Mouse (Mus musculus) neural tube, embryonic 11.5 days (tissue): Measurements from ENCODE around the gene Aprt. TPM values are rescaled to one million over a fixed set of nuclear protein-coding genes. Genes with fewer than 3 reads are reported as not detected.

ENCODE experiments used
- ATAC-seq: fragments of 200-750 bp; cut with Nextera tagmentation; 2 replicates; pipeline ENCODE4 v1.8.0; 2017; ENCODE audit warnings: moderate number of reproducible peaks, mild to moderate bottlenecking, moderate TSS enrichment, moderate library complexity; ENCODE audit not compliant: insufficient read depth, low FRiP score, low TSS enrichment
- DNase-seq: peaks from one replicate; pipeline ENCODE4 v3.0.0-alpha.2; 2015; ENCODE audit warnings: low spot score
- H3K27ac ChIP-seq: fragments of 300-500 bp; sonication (generic); 2 replicates; pipeline ENCODE4 v1.5.1; 2014; ENCODE audit warnings: low read depth, mild to moderate bottlenecking, low read length
- H3K27me3 ChIP-seq: fragments of 300-500 bp; sonication (generic); 2 replicates; pipeline ENCODE4 v1.6.1; 2014; ENCODE audit warnings: mild to moderate bottlenecking, low read length, mixed read lengths; ENCODE audit not compliant: control insufficient read depth, insufficient read depth
- H3K36me3 ChIP-seq: fragments of 300-500 bp; sonication (generic); 2 replicates; pipeline ENCODE4 v1.6.1; 2014; ENCODE audit warnings: mild to moderate bottlenecking, low read length, moderate library complexity, mixed read lengths; ENCODE audit not compliant: control insufficient read depth, insufficient read depth
- H3K4me1 ChIP-seq: fragments of 300-500 bp; sonication (generic); 2 replicates; pipeline ENCODE4 v1.6.1; 2014; ENCODE audit warnings: low read length, mixed read lengths; ENCODE audit not compliant: control insufficient read depth, insufficient read depth
- H3K4me2 ChIP-seq: fragments of 300-500 bp; sonication (generic); 2 replicates; pipeline ENCODE4 v1.6.1; 2014; ENCODE audit warnings: low read depth, mild to moderate bottlenecking, moderate library complexity
- H3K4me3 ChIP-seq: fragments of 300-500 bp; sonication (generic); 2 replicates; pipeline ENCODE4 v1.5.1; 2014; ENCODE audit warnings: low read depth, low read length
- H3K9ac ChIP-seq: fragments of 300-500 bp; sonication (generic); 2 replicates; pipeline ENCODE4 v1.6.1; 2014; ENCODE audit warnings: mild to moderate bottlenecking, low read length
- H3K9me3 ChIP-seq: fragments of 300-500 bp; sonication (generic); 2 replicates; pipeline ENCODE4 v1.6.1; 2016; ENCODE audit warnings: low read length; ENCODE audit not compliant: control insufficient read depth
- WGBS: fragments of 180-500 bp; shearing (Covaris S2); extraction: QIAGEN DNeasy Blood & Tissue Kit; methylation state at CpG from one replicate; pipeline ENCODE4 v1.1.7; 2014; 5-methylcytosine and 5-hydroxymethylcytosine counted together
- polyA plus RNA-seq: library from polyadenylated mRNA; unstranded; fragments of >200 nt; fragmentation: Nextera tagmentation; extraction: Ambion mirVana; gene quantifications from 2 replicates; pipeline ENCODE4 v1.2.1, GENCODE M21; 2014

The Aprt gene
- polyA plus RNA-seq, 1 experiment from 2014 or later, result 243 TPM

DNA sequence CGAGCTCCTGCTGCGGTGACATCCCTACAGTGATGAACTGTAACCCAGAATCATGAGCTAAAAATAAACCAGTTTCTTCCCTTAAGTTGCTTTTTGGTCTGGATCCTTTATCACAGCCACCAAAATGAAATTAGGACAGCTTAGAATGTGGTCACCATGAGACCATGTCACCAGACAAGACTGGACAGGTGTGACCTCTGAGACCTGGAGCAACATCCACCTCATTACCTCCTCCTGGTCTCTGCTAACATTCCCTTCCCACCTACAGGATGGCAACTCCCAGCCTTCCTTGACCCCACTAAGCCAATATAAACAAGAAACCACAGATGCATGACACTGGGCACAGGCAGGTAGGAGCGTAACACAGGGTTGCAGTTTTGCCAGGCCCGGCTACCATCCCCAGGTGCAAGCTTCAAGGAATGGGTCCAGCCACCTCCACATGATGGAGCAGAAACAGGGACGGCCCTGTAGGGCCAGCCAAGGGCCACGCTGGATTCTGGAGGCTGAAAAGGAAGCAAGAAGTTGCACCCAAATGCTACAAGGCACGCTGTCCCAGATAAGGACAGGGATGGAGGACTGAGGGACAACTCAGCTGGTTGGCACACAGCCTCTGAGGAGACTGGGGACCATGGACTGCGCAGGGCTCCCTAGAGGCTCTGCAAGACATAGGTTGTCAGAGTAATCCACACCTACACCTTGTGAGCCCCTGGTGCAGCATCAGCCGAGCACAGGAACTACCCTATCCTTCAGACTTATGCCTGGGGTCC lies 38.2 kb downstream of the Aprt start:
- Histone ChIP-seq H3K9ac (no peak overlapping the region), H3K4me3 (no peak overlapping the region), H3K4me1 (0 out of 2 replicates have a peak, but pooled peaks cover 3% of the 10 kb centered on the region), H3K27me3 (no peaks in the 10 kb centered on the region), H3K9me3 (no peaks in the 10 kb centered on the region), H3K36me3 (no peaks in the 10 kb centered on the region), H3K27ac (no peak overlapping the region), H3K4me2 (no peak overlapping the region)
- DNase-seq, result no peak
- WGBS, result 93% methylated on average over 9 of the region's 9 CpGs
- ATAC-seq, result no peak

DNA sequence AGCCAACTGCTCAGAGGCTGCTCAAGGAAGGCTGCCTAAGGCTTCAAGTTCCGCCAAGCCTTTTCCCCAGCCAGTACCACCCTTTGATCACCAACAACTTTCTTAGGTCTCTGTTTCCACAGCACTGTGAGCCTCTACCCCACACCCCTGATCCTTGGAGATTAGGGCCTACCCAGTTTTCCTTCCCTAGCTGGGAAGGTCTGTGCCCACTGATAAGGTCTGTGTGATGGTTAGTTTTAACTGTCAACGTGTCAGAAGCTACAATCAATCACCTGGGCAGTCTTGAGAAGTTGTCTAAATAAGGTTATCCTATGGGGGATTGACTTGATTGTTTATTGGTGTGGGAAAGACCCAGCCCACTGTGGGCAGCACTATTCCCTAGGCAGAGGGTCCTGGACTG lies 38.9 kb downstream of the Aprt start:
- Histone ChIP-seq H3K27me3 (no peaks in the 10 kb centered on the region), H3K4me3 (no peak overlapping the region), H3K36me3 (no peaks in the 10 kb centered on the region), H3K9me3 (no peaks in the 10 kb centered on the region), H3K9ac (no peak overlapping the region), H3K4me1 (0 out of 2 replicates have a peak, but pooled peaks cover 3% of the 10 kb centered on the region), H3K27ac (no peak overlapping the region), H3K4me2 (no peak overlapping the region)
- 91% methylated on average over 2 of the region's 2 CpGs for WGBS
- DNase-seq (no peak), ATAC-seq (no peak)

DNA sequence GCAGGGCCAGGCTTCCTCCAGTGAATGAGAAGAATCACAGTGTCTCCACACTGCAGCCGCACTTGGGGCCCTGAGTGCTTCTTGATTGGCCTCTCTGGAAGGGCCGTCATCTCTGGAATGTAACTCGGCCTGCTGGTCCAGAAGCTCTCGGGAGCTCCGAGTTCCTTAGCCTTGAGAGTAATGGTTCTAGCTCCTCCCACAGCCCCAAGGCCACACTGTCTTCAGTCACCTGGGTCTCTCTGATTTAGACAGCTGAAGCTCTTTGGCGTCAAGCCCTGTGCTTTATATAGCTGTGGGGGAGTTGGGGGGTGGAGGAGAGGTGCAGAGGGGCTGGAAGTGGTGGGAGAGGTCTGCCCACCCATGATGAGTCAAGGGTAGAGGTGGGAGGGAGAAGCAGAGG lies 39.7 kb downstream of the Aprt start:
- 44% methylated on average over 6 of the region's 6 CpGs for WGBS
- ATAC-seq, result no peak
- no peaks in the 10 kb centered on the region for H3K9me3 ChIP-seq
- H3K36me3 ChIP-seq, result no peaks in the 10 kb centered on the region
- no peak for DNase-seq
- H3K4me3 ChIP-seq, result no peak overlapping the region
- H3K27me3 ChIP-seq, result no peaks in the 10 kb centered on the region
- no peak overlapping the region for H3K4me2 ChIP-seq
- 0 out of 2 replicates have a peak, but pooled peaks cover 3% of the 10 kb centered on the region for H3K4me1 ChIP-seq
- no peak overlapping the region for H3K27ac ChIP-seq
- no peak overlapping the region for H3K9ac ChIP-seq

DNA sequence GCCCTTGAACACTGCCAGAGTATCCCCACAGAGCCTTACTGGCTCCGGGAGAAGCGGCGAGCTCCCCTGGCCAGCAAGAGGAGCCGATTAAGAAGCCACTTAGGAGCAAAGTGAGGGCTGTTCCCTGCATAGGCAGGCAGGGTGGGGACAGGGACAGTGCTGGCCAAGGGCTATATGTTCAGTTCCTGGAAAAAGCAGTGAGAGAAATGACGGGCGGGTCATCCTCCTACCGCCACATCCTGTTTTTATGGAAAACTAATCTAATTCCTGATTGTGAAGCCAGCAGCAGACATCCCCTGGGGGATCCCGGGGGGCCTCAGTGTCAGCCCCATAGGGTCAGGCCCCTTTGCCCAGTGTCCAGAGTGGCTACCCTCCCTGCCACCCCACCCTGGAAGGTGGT lies 45.4 kb downstream of the Aprt start:
- H3K27me3 ChIP-seq, result no peaks in the 10 kb centered on the region
- 85% methylated on average over 8 of the region's 8 CpGs for WGBS
- DNase-seq (no peak), ATAC-seq (no peak)
- no peaks in the 10 kb centered on the region for H3K9me3 ChIP-seq
- H3K4me1 ChIP-seq, result 0 out of 2 replicates have a peak, but pooled peaks cover 7% of the 10 kb centered on the region
- no peak overlapping the region for H3K4me2 ChIP-seq
- no peak overlapping the region for H3K4me3 ChIP-seq
- no peak overlapping the region for H3K27ac ChIP-seq
- no peaks in the 10 kb centered on the region for H3K36me3 ChIP-seq
- H3K9ac ChIP-seq, result no peak overlapping the region

DNA sequence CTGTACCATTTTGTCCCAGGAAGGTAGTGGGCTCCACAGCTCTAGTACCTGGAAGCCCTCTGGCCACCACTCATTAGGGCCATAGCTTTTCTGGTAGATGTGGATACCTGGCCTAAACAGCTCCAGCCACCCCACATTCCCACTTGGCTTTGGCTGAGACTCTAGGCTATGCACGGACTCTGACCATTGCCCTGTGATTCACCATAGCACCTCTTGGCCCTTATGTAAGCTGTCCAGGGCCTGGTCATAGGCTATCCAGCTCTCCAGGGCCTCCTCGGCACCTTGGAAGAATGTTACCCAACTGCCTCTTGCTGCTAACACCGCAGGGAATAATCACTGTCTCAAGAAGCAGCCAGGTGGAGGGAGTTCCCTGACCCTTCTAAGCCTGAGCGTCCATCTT lies 47.5 kb downstream of the Aprt start:
- H3K9me3 ChIP-seq, result no peaks in the 10 kb centered on the region
- WGBS, result 88% methylated on average over 4 of the region's 4 CpGs
- H3K9ac ChIP-seq, result no peak overlapping the region
- no peaks in the 10 kb centered on the region for H3K27me3 ChIP-seq
- H3K27ac ChIP-seq, result no peak overlapping the region
- no peak for DNase-seq
- ATAC-seq, result no peak
- peaks cover 9% of the 10 kb centered on the region; the same call in 1 of the 2 replicates for H3K4me1 ChIP-seq
- H3K4me2 ChIP-seq, result no peak overlapping the region
- H3K36me3 ChIP-seq, result no peaks in the 10 kb centered on the region
- H3K4me3 ChIP-seq, result no peak overlapping the region

DNA sequence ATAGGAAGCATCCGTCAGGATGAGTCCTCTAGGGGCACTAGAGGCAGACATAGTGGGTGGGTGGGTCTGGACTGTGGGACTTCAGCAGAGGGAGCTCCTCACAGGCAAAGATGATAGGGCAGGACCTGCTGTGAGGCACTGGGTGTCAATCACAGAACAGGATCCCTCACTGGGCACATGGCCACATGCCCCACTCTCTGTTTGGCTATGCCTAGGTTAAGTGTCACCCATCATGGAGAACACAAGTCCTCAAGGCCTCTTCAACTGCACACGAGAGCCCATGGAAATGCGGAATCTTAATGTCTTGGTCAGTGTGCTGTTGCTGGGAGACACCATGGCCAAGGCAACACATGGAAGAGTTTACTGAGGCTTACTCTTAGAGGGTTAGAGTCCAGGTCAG lies 48.8 kb downstream of the Aprt start:
- Histone ChIP-seq H3K4me2 (no peak overlapping the region), H3K9me3 (no peaks in the 10 kb centered on the region), H3K4me3 (no peak overlapping the region), H3K27me3 (no peaks in the 10 kb centered on the region), H3K4me1 (peaks cover 17% of the 10 kb centered on the region), H3K36me3 (no peaks in the 10 kb centered on the region), H3K27ac (no peak overlapping the region), H3K9ac (no peak overlapping the region)
- no peak for ATAC-seq
- WGBS, result 90% methylated on average over 3 of the region's 3 CpGs
- DNase-seq, result no peak

DNA sequence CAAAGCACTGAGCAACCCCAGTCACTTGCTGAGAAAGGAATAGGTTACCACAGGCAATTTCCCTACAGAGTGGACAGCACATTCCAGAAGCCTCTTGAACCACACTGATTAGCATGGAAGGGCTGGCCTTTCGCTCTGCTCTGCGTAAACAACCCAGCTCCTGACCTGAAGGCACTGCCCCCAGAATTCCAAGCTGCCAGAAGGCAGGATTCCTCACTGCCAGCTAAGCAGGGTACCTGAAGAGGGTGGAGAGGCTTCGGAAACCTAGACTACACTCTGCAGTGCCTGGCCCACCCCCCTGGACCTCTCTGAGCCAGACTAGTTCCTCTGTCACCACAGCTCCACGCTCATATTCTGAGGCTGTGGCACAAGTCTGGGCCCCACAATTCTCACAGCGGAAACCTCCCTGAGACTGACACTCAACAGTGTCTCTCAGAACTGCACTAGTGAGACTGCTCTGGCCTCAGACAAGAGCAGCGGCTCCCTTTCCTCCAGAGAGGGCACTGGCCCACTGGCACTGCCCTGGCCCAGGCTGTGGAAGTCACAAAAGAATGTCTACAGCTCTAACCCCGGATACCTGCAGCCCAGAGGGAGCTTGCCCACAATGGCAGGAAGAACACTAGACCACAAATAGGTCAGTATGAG lies 50.1 kb downstream of the Aprt start:
- no peaks in the 10 kb centered on the region for H3K36me3 ChIP-seq
- ATAC-seq (no peak), DNase-seq (no peak)
- 74% methylated on average over 7 of the region's 7 CpGs for WGBS
- H3K27me3 ChIP-seq, result no peaks in the 10 kb centered on the region
- H3K27ac ChIP-seq, result no peak overlapping the region
- H3K9ac ChIP-seq, result no peak overlapping the region
- H3K4me3 ChIP-seq, result no peak overlapping the region
- H3K9me3 ChIP-seq, result no peaks in the 10 kb centered on the region
- H3K4me2 ChIP-seq, result no peak overlapping the region
- peaks cover 17% of the 10 kb centered on the region for H3K4me1 ChIP-seq

DNA sequence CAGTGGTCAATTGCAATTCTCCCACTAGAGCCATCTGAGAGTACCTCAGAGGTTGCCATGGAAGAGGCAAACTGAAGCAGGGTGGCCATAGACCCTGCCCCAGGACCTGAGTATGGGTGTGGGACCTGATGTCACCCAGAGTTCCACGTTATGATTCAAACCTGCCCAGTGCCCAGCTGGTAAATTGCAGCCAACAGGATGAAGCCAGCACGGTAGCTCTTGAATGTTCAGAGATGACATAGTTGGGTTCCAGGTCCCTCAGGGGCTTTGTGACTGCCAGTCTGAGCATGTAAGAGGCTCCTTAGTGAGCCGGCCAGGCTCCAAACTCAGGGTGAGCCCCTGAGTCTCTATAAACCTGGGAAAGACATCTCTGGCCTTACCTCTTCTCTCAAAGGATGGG lies 50.6 kb downstream of the Aprt start:
- Histone ChIP-seq H3K4me1 (peaks cover 17% of the 10 kb centered on the region), H3K4me2 (no peak overlapping the region), H3K36me3 (no peaks in the 10 kb centered on the region), H3K9ac (no peak overlapping the region), H3K9me3 (no peaks in the 10 kb centered on the region), H3K4me3 (no peak overlapping the region), H3K27me3 (no peaks in the 10 kb centered on the region), H3K27ac (no peak overlapping the region)
- ATAC-seq, result no peak
- DNase-seq, result no peak
- 79% methylated on average over 3 of the region's 3 CpGs for WGBS

DNA sequence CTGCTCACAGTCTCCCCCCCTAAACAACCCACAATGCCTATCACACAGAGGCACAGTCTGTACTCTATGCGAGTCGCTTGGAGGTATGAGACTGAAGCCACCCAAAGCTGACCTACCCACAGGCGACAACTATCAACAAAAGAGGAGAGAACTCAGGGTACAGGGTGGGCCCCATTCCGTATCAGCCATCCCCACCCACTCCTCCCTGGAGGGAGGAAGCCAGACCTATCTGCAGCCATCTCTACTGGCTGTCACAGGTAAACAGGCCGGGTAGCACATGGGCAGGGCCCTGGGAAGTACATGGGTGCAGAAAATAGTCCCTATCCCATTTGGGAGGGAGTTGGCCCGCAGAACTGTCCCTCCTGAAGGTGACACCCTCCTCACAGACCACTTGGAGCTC lies 51.7 kb downstream of the Aprt start:
- 74% methylated on average over 6 of the region's 6 CpGs for WGBS
- H3K36me3 ChIP-seq, result no peaks in the 10 kb centered on the region

More for the DNA sequence above, 51.7 kb downstream of the Aprt start:
- no peak overlapping the region for H3K27ac ChIP-seq
- H3K9ac ChIP-seq, result no peak overlapping the region
- no peak overlapping the region for H3K4me2 ChIP-seq
- ATAC-seq (no peak), DNase-seq (no peak)
- H3K4me3 ChIP-seq, result no peak overlapping the region
- H3K4me1 ChIP-seq, result peaks cover 17% of the 10 kb centered on the region
- H3K27me3 ChIP-seq, result no peaks in the 10 kb centered on the region
- no peaks in the 10 kb centered on the region for H3K9me3 ChIP-seq
